Mouse (Mus musculus) adrenal gland, adult 10 weeks (tissue): ENCODE data around the gene Gm6367. TPM values are rescaled to one million over a fixed set of nuclear protein-coding genes. Genes with fewer than 3 reads are reported as not detected.

Experiments
- polyA plus RNA-seq: library from polyadenylated mRNA; stranded (reverse); fragments of 350-450 nt; fragmentation: Illumina TruSeq; extraction: RNeasy Lipid Tissue Mini Kit (QIAGEN cat#74804); gene quantifications from one replicate; pipeline ENCODE4 v1.2.3, GENCODE M21; 2014; ENCODE audit warnings: low read depth, low replicate concordance

Gm6367 gene
- polyA plus RNA-seq = not detected

DNA sequence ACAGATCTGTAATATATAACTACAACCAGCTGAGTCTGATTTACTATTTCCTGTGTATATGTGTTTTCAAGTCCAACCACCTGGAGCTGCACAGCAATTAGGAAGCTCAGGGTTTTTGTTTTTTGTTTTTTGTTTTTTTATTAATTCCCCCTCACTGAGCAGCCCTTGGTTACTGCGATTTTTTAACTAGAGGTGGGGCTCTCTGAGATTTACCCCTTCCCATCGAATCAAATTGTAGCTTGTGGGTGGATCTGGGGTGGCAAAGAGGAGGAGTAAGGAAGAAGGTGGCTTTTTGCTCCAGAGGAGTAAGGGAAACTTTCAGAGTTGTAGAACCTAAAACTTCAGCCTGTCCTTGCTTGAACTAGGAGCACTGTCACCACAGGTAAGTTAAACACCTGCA is at the start of gene Gm6367:
Gene Gm6367, plus strand, starts transcription at position 301 of the 400 bp plus-strand sequence.

Other genes with a start within 250 kb of the Gm6367 start
- not detected for gene Gm3183, start 123.2 kb upstream of the Gm6367 start, polyA plus RNA-seq
- not detected for gene Gm7942, start 118.3 kb downstream of the Gm6367 start, polyA plus RNA-seq
- gene Gm16513, start 194.0 kb downstream of the Gm6367 start, polyA plus RNA-seq = not detected